Mouse (Mus musculus) bone marrow macrophage, adult 2 months (primary cell): ENCODE measurements around the gene Pik3ca.

Source experiments
- CTCF ChIP-seq: IDR thresholded peaks from 2 replicates; pipeline ENCODE4 v1.5.1; 2012; ENCODE audit warnings: low read depth, mild to moderate bottlenecking, low read length, moderate library complexity
- POLR2A ChIP-seq: IDR thresholded peaks from 2 replicates; pipeline ENCODE4 v1.6.1; 2012; ENCODE audit warnings: mild to moderate bottlenecking, low read depth, low read length, borderline replicate concordance

- TF ChIP-seq CTCF = no peak
- no peak for TF ChIP-seq POLR2A
These were observed 39.8 kb downstream of the Pik3ca start for GRCm38 (mm10) chr3:32437297-32437696.
